Mouse (Mus musculus): ENCODE measurements around the gene Filip1l.

- TF ChIP-seq CTCF (conservative IDR thresholded peaks at IDR 0.05; ENCODE audit: insufficient read depth, insufficient read length, low read depth, low read length) (no peak), POLR2A (IDR thresholded peaks at IDR 0.05; ENCODE audit: low read depth, low read length) (no peak)
These were observed 232.3 kb downstream of the Filip1l start for GRCm38 (mm10) chr16:57585201-57585600.

All from kidney, adult 2 months (tissue).